Mouse (Mus musculus) C2C12 (cell line): ENCODE data around the gene Pdcl3. TPM values are rescaled to one million over a fixed set of nuclear protein-coding genes. Genes with fewer than 3 reads are reported as not detected.

ENCODE experiments used
- H3K27me3 ChIP-seq: one replicate; pipeline ENCODE4 v1.6.1; 2011; ENCODE audit not compliant: control insufficient read depth, insufficient read depth, insufficient read length
- H3K36me3 ChIP-seq: one replicate; pipeline ENCODE4 v1.6.1; 2011; ENCODE audit not compliant: control insufficient read depth, insufficient read depth
- H3K4me3 ChIP-seq: one replicate; pipeline ENCODE4 v1.5.1; 2011; ENCODE audit warnings: mild to moderate bottlenecking, control low read depth; ENCODE audit not compliant: poor library complexity, insufficient read depth, severe bottlenecking
- H3K79me2 ChIP-seq: one replicate; pipeline ENCODE4 v1.6.1; 2011; ENCODE audit not compliant: control insufficient read depth, insufficient read depth
- H3K79me3 ChIP-seq: one replicate; pipeline ENCODE4 v1.6.1; 2011; ENCODE audit warnings: low read depth, control low read depth
- H3ac ChIP-seq: one replicate; pipeline ENCODE3; 2011; ENCODE audit warnings: low read depth; ENCODE audit not compliant: control insufficient read depth, insufficient read length
- CEBPB ChIP-seq: IDR thresholded peaks from one replicate; pipeline ENCODE4 v1.6.1; 2011; ENCODE audit warnings: low read depth, mild to moderate bottlenecking, control low read depth, moderate library complexity
- CTCF ChIP-seq: IDR thresholded peaks from one replicate; pipeline ENCODE4 v1.5.1; 2011; ENCODE audit not compliant: control insufficient read depth, insufficient read depth, insufficient read length
- FOSL1 ChIP-seq: IDR thresholded peaks from one replicate; pipeline ENCODE4 v1.8.0; 2011; ENCODE audit warnings: mild to moderate bottlenecking, low read length; ENCODE audit not compliant: poor library complexity, insufficient read depth, severe bottlenecking
- MAX ChIP-seq: IDR thresholded peaks from one replicate; pipeline ENCODE4 v1.6.1; 2011; ENCODE audit warnings: mild to moderate bottlenecking, control low read depth
- MYOD1 ChIP-seq: IDR thresholded peaks from one replicate; pipeline ENCODE4 v1.6.1; 2011; ENCODE audit warnings: low read depth; ENCODE audit not compliant: control insufficient read depth, insufficient read length
- MYOG ChIP-seq: IDR thresholded peaks from one replicate; pipeline ENCODE4 v1.6.1; 2011; ENCODE audit not compliant: control insufficient read depth, insufficient read length; ENCODE audit errors: extremely low read depth
- USF1 ChIP-seq: IDR thresholded peaks from one replicate; pipeline ENCODE4 v1.6.1; 2011; ENCODE audit warnings: low read depth, mild to moderate bottlenecking, control low read depth, moderate library complexity
- polyA plus RNA-seq: library from polyadenylated mRNA; unstranded; fragments of >200 nt; fragmentation: generic; extraction: Trizol; gene quantifications from one replicate; pipeline ENCODE4 v1.2.1, GENCODE M21; 2012; ENCODE audit warnings: missing spikeins

Gene Pdcl3
- polyA plus RNA-seq, 1 experiment: 98.7 TPM

DNA sequence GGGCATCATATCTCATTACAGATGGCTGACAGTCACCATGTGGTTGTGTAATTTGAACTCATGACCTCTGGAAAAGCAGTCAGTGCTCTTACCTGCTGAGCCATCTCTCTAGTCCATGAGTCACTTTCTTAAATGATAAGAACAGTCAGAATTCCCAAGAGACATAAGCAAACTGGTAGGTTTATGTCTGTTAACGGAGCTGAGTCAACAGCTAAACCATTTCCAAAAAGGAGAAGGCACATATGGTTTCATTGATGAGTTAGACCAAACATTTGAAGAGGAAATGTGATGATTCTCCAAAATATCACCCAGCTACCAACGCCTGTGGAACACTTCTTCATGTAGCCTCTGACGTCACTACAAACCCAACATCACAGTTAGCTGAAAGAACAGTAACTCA lies 13.7 kb upstream of the Pdcl3 start:
- TF ChIP-seq USF1 (no peak), CTCF (no peak), MYOD1 (no peak), MYOG (no peak), MAX (no peak), FOSL1 (no peak), CEBPB (no peak)
- Histone ChIP-seq H3K27me3 (no peaks in the 10 kb centered on the region), H3ac (no peak overlapping the region), H3K36me3 (no peaks in the 10 kb centered on the region), H3K79me2 (no peaks in the 10 kb centered on the region), H3K79me3 (no peaks in the 10 kb centered on the region), H3K4me3 (no peak overlapping the region)

DNA sequence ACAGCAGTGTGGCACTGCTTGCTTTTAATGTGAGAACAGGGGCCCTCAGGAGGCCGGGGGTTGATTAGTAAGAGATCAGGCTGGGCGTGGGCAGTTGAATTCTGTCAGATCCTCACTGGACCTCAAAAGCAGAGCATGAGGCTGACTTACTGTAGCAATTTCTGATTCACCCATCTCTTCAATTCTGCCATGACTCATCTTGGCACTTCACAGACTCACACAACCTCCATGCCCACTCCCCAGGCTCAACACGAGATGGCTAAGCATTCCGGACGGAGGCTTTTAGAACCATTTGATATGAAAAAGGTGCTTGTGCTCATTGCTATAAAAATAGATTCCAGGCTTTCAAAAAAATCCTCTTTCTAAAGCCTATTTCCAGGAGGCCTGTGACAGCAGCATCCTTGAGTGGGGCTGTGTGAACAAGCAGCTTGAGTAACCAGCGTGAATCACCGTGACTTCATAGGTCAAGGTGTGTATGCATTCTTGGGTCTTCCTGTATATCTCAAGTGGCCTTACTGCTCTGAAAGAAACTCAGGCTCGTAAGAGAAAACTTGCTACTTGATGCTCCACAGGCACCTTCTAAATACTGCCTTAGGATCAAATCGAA lies 12.3 kb upstream of the Pdcl3 start:
- Histone ChIP-seq H3K27me3 (no peaks in the 10 kb centered on the region), H3K4me3 (no peak overlapping the region), H3K79me2 (no peaks in the 10 kb centered on the region), H3K79me3 (no peaks in the 10 kb centered on the region), H3ac (no peak overlapping the region), H3K36me3 (no peaks in the 10 kb centered on the region)
- TF ChIP-seq MYOG: no peak
- TF ChIP-seq FOSL1: no peak
- TF ChIP-seq MAX: no peak
- TF ChIP-seq CTCF: no peak
- TF ChIP-seq CEBPB: no peak
- no peak for TF ChIP-seq USF1
- TF ChIP-seq MYOD1: no peak

DNA sequence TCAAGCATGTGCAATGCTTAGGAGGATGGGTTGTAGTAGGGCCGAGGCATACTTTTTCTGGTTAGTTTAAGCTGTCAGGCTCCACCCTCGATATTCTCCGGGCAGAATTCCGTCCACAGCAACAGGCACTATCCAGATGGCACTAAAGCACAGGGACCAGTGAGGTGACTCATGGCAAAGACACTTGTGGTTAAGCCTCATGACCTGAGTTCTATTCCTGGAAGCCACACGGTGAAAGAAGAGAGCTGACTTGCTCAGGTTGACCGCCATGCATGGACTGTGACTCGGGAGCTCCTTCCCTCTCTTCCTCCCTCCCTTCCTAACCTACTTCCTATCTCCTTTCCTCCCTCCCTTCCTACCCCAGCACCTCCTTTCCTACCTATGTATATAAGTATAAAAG lies 5.5 kb upstream of the Pdcl3 start:
- TF ChIP-seq MAX: peak; percentile 89
- TF ChIP-seq CTCF: no peak
- TF ChIP-seq USF1: peak; percentile 66
- peak; percentile 60 for TF ChIP-seq FOSL1
- TF ChIP-seq MYOD1: peak; percentile 57
- no peak for TF ChIP-seq MYOG

DNA sequence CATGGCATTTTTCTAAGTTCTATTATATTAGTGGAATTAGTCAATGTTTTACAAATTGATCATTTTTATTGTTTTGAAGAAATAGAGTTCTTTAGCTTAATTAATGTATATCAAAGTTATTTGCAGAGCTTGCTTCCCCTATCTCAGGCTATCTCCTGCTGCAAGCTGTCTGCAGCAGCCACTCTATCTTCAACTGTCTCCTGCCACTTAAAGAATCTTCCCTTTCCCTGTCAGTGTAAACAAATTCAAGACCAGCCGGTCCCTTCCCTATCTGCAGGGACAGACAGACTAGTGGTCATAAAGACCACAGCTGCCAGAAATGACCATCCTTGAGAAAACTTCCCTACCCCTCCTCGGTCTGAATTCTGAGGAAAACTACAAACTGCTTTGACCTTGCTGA lies 1.5 kb upstream of the Pdcl3 start:
- Histone ChIP-seq H3K36me3 (no peaks in the 10 kb centered on the region), H3K27me3 (no peaks in the 10 kb centered on the region), H3K4me3 (no peak overlapping the region), H3ac (no peak overlapping the region), H3K79me2 (peaks cover 12% of the 10 kb centered on the region), H3K79me3 (peaks cover 6% of the 10 kb centered on the region)
- no peak for TF ChIP-seq MAX
- no peak for TF ChIP-seq MYOD1
- no peak for TF ChIP-seq CEBPB
- TF ChIP-seq CTCF: no peak
- TF ChIP-seq MYOG: no peak
- TF ChIP-seq FOSL1: no peak
- no peak for TF ChIP-seq USF1

More for the DNA sequence above, 5.5 kb upstream of the Pdcl3 start:
- Histone ChIP-seq H3K27me3 (no peaks in the 10 kb centered on the region), H3K4me3 (no peak overlapping the region), H3ac (no peak overlapping the region), H3K79me3 (no peaks in the 10 kb centered on the region), H3K79me2 (no peaks in the 10 kb centered on the region), H3K36me3 (no peaks in the 10 kb centered on the region)

DNA sequence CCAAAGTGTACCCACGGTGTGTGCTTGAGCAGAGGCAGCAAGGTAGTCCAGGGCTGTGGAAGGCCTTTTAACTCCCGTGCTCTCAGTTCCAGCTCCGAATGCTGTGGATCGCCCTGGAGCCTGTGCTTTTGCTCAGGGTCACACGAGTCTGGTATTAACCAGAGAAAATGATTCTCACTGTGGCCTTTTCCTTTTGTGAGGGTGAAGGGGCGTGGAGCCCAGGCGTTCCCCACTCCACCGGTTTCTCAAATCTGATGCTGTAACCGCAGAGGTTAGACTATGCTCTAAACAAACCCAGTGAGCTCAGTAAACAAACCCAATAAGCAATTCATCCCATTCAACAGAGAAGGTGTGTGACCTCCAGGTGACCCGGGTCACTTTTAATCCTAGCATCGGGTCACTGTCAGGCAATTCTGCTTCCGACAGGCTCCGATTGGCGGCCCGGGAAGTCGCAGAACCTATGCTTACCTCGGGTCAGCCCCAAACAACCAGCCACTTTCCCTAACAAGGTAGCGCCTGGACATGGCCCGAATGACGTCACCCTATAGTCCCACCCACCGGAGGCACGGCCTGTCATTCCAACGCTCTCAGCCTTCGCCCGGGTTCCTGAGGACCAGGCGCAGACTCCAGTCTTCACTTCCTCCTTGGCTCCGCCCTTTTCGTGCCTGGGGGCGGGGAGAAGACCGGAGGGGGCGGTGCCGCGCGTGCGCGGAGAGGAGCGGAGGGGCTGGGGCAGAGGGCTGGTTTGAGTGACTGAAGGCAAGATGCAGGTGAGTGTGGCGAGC lies 1.9 kb downstream of the Pdcl3 start:
- peaks cover 11% of the 10 kb centered on the region for H3K36me3 ChIP-seq
- H3K27me3 ChIP-seq: no peaks in the 10 kb centered on the region
- peak overlapping the region; percentile 61 for H3ac ChIP-seq
- peak overlapping the region; percentile 65 for H3K4me3 ChIP-seq
- peaks cover 46% of the 10 kb centered on the region for H3K79me2 ChIP-seq
- H3K79me3 ChIP-seq: peaks cover 28% of the 10 kb centered on the region
- no peak for TF ChIP-seq MAX
- no peak for TF ChIP-seq CEBPB
- no peak for TF ChIP-seq FOSL1
- no peak for TF ChIP-seq CTCF
- TF ChIP-seq MYOD1: no peak

DNA sequence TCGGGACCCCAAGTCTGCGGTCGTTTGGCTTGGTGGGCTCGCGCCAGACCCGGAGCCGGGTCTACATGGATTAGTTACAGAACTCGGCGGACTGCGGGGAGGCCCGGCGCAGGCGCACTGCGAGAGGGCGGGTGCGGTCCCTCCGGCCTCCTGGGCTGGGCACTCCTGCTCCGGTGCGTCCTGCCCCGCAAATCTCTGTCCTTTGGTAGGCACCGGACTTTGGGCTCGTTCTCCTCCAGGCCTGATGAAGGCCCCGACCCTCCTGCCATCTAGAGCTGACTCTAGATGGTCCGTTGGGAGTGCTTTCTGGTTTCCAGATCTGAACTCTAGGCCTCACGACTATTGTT lies 2.4 kb downstream of the Pdcl3 start:
- Histone ChIP-seq H3K36me3 (peaks cover 16% of the 10 kb centered on the region), H3K4me3 (peak overlapping the region; percentile 65), H3K27me3 (no peaks in the 10 kb centered on the region), H3ac (peak overlapping the region; percentile 52), H3K79me3 (peaks cover 29% of the 10 kb centered on the region), H3K79me2 (peaks cover 52% of the 10 kb centered on the region)
- TF ChIP-seq MAX (no peak), MYOD1 (no peak), USF1 (no peak), FOSL1 (no peak), CTCF (no peak), CEBPB (no peak), MYOG (no peak)
